Mouse (Mus musculus) gastrocnemius, postnatal 14 days (tissue): ENCODE data around the gene Tgoln1. TPM values are rescaled to one million over a fixed set of nuclear protein-coding genes. Genes with fewer than 3 reads are reported as not detected.

ENCODE experiments used
- DNase-seq: peaks from one replicate; pipeline ENCODE4 v3.0.0; 2021; ENCODE audit warnings: mixed read lengths
- intact Hi-C: fragments of 180-260 bp; cut with DNase I; formaldehyde crosslinking; loops from one replicate; pipeline ENCODE4 v1.15.1; 2025; ENCODE audit warnings: low total_unique reads
- total RNA-seq, 2 experiments: library from RNA; stranded (reverse); gene quantifications; 2 replicates each; pipeline ENCODE4 v1.2.3; 2021

The Tgoln1 gene
- total RNA-seq, 2 experiments from 2014 or later, result 21.6 to 21.7 TPM

- no peak for DNase-seq
- intact Hi-C loops, result no loop called here
Observed at GRCm38 (mm10) chr6:72600216-72600615, 16.6 kb downstream of the Tgoln1 start.

GRCm38 (mm10) chr6:72598791-72599557 is 17.8 kb downstream of the Tgoln1 start:
- peak; percentile 23 for DNase-seq
- intact Hi-C loops, result no loop called here

- peak; percentile 93 for DNase-seq
- intact Hi-C loops, result no loop called here
Observed at GRCm38 (mm10) chr6:72597956-72598753, 18.6 kb downstream of the Tgoln1 start, which contains the start of the genes Elmod3 and Retsat. Gene Elmod3, minus strand, starts transcription at chr6:72598413. Gene Retsat, plus strand, starts transcription at chr6:72598475.

GRCm38 (mm10) chr6:72597083-72597874 is 19.5 kb downstream of the Tgoln1 start:
- intact Hi-C loops, result no loop called here
- no peak for DNase-seq

- intact Hi-C loops, result no loop called here
- no peak for DNase-seq
Observed at GRCm38 (mm10) chr6:72593914-72594313, 22.9 kb downstream of the Tgoln1 start.

- peak; percentile 52 for DNase-seq
- intact Hi-C loops, result no loop called here
Observed at GRCm38 (mm10) chr6:72593011-72593803, 23.6 kb downstream of the Tgoln1 start.

GRCm38 (mm10) chr6:72590111-72590510 is 26.7 kb downstream of the Tgoln1 start:
- DNase-seq, result no peak
- intact Hi-C loops, result no loop called here

- intact Hi-C loops, result no loop called here
- no peak for DNase-seq
Observed at GRCm38 (mm10) chr6:72588307-72588706, 28.5 kb downstream of the Tgoln1 start.

GRCm38 (mm10) chr6:72586701-72587100 is 30.1 kb downstream of the Tgoln1 start:
- intact Hi-C loops, result no loop called here
- DNase-seq, result no peak

GRCm38 (mm10) chr6:72584154-72584553 is 32.6 kb downstream of the Tgoln1 start:
- DNase-seq, result no peak
- intact Hi-C loops, result no loop called here

- intact Hi-C loops, result no loop called here
- DNase-seq, result no peak
Observed at GRCm38 (mm10) chr6:72583211-72583839, 33.5 kb downstream of the Tgoln1 start.

GRCm38 (mm10) chr6:72581625-72582382 is 35.0 kb downstream of the Tgoln1 start:
- DNase-seq, result no peak
- intact Hi-C loops, result no loop called here

GRCm38 (mm10) chr6:72576041-72576440 is 40.8 kb downstream of the Tgoln1 start:
- intact Hi-C loops, result no loop called here
- no peak for DNase-seq

GRCm38 (mm10) chr6:72571826-72572225 is 45.0 kb downstream of the Tgoln1 start:
- intact Hi-C loops, result no loop called here
- DNase-seq, result no peak

GRCm38 (mm10) chr6:72570644-72571397 is 46.0 kb downstream of the Tgoln1 start:
- no peak for DNase-seq
- intact Hi-C loops, result no loop called here

- intact Hi-C loops, result loop anchor here (5.0 kb wide), 1 partner anchor 36 kb away; no protein-coding TSS in a partner anchor
Observed at GRCm38 (mm10) chr6:72568736-72569135, 48.1 kb downstream of the Tgoln1 start.

GRCm38 (mm10) chr6:72567508-72567907 is 49.3 kb downstream of the Tgoln1 start:
- intact Hi-C loops, result loop anchor here (2.0 to 5.0 kb wide), 2 partner anchors 35 to 141 kb away; no protein-coding TSS in a partner anchor
- no peak for DNase-seq

More at GRCm38 (mm10) chr6:72568736-72569135, 48.1 kb downstream of the Tgoln1 start:
- no peak for DNase-seq
